Mouse (Mus musculus): ENCODE measurements at regions not wholly inside any gene's neighbourhood (a gene's known extent, or its start where the extent isn't known, plus 50 kb on each side); places are given as distances from the start of the nearest gene placed in this dataset.

GRCm38 (mm10) chr11:113122964-113123363 lies 340.9 kb downstream of the Sox9 start:
- ATAC-seq (ENCODE audit: extremely low read depth, insufficient number of reproducible peaks, low FRiP score, poor library complexity, severe bottlenecking): no peak
- TF ChIP-seq CTCF (IDR thresholded peaks at IDR 0.05; ENCODE audit: low read depth, low read length): no peak
- TF ChIP-seq TAL1 (conservative IDR thresholded peaks at IDR 0.05; ENCODE audit: low read depth, low read length): no peak
- TF ChIP-seq GATA2 (IDR thresholded peaks at IDR 0.05; ENCODE audit: borderline replicate concordance, low read depth, low read length): no peak
- no peak for TF ChIP-seq GATA1 (IDR thresholded peaks at IDR 0.05; ENCODE audit: borderline replicate concordance, low read length)
- Histone ChIP-seq H3K4me1 (ENCODE audit: insufficient read depth, low read depth, low read length) (no peaks in the 10 kb centered on the region), H3K36me3 (replicated peaks) (no peaks in the 10 kb centered on the region), H3K9me3 (replicated peaks) (peaks cover 65% of the 10 kb centered on the region), H3K27me3 (ENCODE audit: insufficient read depth, low read length) (no peaks in the 10 kb centered on the region), H3K4me3 (ENCODE audit: low read depth, low read length) (no peak overlapping the region)
- DNase-seq (ENCODE audit: low spot score): no peak

DNA sequence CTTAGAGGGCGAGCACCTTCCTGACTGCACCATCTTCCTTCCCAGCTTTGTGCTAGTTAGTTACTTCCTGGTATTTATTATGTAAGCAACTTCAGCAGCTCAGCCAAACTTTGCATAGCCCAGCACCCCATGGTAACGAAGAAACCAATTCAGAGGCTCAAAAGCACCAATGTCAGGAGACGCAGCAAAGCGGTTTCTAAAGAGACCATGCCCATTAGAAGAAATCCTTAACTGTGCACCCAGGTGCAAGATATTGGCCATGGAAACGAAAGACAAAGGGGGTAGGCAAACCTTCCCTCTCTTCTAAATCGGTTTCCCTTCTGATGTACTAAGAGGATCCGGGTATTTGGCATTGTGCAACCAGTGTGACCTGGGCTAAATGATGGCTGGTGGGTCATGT lies 343.8 kb downstream of the Sox9 start:
- Histone ChIP-seq H3K4me3 (ENCODE audit: low read depth, low read length) (no peak overlapping the region), H3K27me3 (ENCODE audit: insufficient read depth, low read length) (peaks cover 2% of the 10 kb centered on the region; the same call in 1 of the 2 replicates), H3K36me3 (replicated peaks) (no peaks in the 10 kb centered on the region), H3K9me3 (replicated peaks) (peaks cover 77% of the 10 kb centered on the region), H3K4me1 (ENCODE audit: insufficient read depth, low read depth, low read length) (no peaks in the 10 kb centered on the region)
- DNase-seq (ENCODE audit: low spot score) (no peak), ATAC-seq (ENCODE audit: extremely low read depth, insufficient number of reproducible peaks, low FRiP score, poor library complexity, severe bottlenecking) (no peak)
- TF ChIP-seq POLR2AphosphoS5 (IDR thresholded peaks at IDR 0.05; ENCODE audit: insufficient replicate concordance, low read depth, low read length) (no peak), TAL1 (conservative IDR thresholded peaks at IDR 0.05; ENCODE audit: low read depth, low read length) (no peak), GATA2 (IDR thresholded peaks at IDR 0.05; ENCODE audit: borderline replicate concordance, low read depth, low read length) (no peak), CTCF (IDR thresholded peaks at IDR 0.05; ENCODE audit: low read depth, low read length) (no peak), GATA1 (IDR thresholded peaks at IDR 0.05; ENCODE audit: borderline replicate concordance, low read length) (no peak)

DNA sequence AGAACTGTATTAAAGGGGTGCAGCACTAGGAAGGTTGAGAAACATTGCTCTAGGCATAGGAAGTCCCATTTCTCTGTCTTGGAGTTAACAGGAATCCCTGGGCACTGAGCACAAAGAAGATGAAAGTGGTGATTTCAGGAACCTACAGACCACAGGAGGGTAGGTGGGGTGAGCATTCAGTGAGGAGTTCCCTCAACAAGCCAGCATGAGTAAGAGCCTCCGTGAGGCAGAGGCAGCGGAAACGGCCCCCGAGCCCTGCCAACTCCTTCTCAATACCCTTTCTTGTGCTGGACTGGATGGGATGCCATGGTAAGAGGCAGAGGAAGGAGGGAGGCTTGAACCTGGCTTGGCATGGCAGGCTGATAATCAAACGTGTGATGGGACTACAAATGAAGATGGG lies 347.2 kb downstream of the Sox9 start:
- peaks cover 77% of the 10 kb centered on the region for H3K9me3 ChIP-seq (replicated peaks)
- ATAC-seq (ENCODE audit: extremely low read depth, insufficient number of reproducible peaks, low FRiP score, poor library complexity, severe bottlenecking) (no peak), DNase-seq (ENCODE audit: low spot score) (no peak)
- no peak overlapping the region for H3K4me3 ChIP-seq (ENCODE audit: low read depth, low read length)
- peaks cover 2% of the 10 kb centered on the region; the same call in 1 of the 2 replicates for H3K27me3 ChIP-seq (ENCODE audit: insufficient read depth, low read length)
- H3K36me3 ChIP-seq (replicated peaks): no peaks in the 10 kb centered on the region
- TF ChIP-seq POLR2AphosphoS5 (IDR thresholded peaks at IDR 0.05; ENCODE audit: insufficient replicate concordance, low read depth, low read length) (no peak), GATA1 (IDR thresholded peaks at IDR 0.05; ENCODE audit: borderline replicate concordance, low read length) (no peak), TAL1 (conservative IDR thresholded peaks at IDR 0.05; ENCODE audit: low read depth, low read length) (no peak), CTCF (IDR thresholded peaks at IDR 0.05; ENCODE audit: low read depth, low read length) (no peak), GATA2 (IDR thresholded peaks at IDR 0.05; ENCODE audit: borderline replicate concordance, low read depth, low read length) (no peak)
- H3K4me1 ChIP-seq (ENCODE audit: insufficient read depth, low read depth, low read length): no peaks in the 10 kb centered on the region

DNA sequence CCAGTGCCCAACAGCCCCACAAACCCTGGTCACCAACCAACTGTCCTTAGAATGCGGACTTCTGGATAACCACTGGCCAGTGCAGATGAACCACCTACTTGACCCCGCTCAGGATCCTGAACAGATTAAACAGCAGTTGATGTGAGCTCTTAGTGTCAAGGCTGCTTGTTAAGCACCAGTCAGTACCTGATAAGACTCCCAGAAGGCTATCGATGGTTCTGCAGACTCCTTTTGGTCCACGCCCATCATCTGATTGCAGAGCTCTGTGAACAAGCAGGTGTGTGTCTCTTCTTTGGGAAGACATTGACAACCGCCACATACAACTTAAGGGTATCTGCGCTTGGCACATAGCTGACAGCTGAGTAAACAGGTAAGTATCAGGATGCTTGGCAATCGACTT lies 348.0 kb downstream of the Sox9 start:
- ATAC-seq (ENCODE audit: extremely low read depth, insufficient number of reproducible peaks, low FRiP score, poor library complexity, severe bottlenecking): no peak
- Histone ChIP-seq H3K4me1 (ENCODE audit: insufficient read depth, low read depth, low read length) (no peaks in the 10 kb centered on the region), H3K36me3 (replicated peaks) (no peaks in the 10 kb centered on the region), H3K4me3 (ENCODE audit: low read depth, low read length) (no peak overlapping the region), H3K27me3 (ENCODE audit: insufficient read depth, low read length) (peaks cover 2% of the 10 kb centered on the region; the same call in 1 of the 2 replicates), H3K9me3 (replicated peaks) (peaks cover 82% of the 10 kb centered on the region)
- DNase-seq (ENCODE audit: low spot score): no peak
- no peak for TF ChIP-seq POLR2AphosphoS5 (IDR thresholded peaks at IDR 0.05; ENCODE audit: insufficient replicate concordance, low read depth, low read length)
- TF ChIP-seq TAL1 (conservative IDR thresholded peaks at IDR 0.05; ENCODE audit: low read depth, low read length): no peak
- no peak for TF ChIP-seq GATA2 (IDR thresholded peaks at IDR 0.05; ENCODE audit: borderline replicate concordance, low read depth, low read length)
- no peak for TF ChIP-seq GATA1 (IDR thresholded peaks at IDR 0.05; ENCODE audit: borderline replicate concordance, low read length)
- TF ChIP-seq CTCF (IDR thresholded peaks at IDR 0.05; ENCODE audit: low read depth, low read length): no peak

DNA sequence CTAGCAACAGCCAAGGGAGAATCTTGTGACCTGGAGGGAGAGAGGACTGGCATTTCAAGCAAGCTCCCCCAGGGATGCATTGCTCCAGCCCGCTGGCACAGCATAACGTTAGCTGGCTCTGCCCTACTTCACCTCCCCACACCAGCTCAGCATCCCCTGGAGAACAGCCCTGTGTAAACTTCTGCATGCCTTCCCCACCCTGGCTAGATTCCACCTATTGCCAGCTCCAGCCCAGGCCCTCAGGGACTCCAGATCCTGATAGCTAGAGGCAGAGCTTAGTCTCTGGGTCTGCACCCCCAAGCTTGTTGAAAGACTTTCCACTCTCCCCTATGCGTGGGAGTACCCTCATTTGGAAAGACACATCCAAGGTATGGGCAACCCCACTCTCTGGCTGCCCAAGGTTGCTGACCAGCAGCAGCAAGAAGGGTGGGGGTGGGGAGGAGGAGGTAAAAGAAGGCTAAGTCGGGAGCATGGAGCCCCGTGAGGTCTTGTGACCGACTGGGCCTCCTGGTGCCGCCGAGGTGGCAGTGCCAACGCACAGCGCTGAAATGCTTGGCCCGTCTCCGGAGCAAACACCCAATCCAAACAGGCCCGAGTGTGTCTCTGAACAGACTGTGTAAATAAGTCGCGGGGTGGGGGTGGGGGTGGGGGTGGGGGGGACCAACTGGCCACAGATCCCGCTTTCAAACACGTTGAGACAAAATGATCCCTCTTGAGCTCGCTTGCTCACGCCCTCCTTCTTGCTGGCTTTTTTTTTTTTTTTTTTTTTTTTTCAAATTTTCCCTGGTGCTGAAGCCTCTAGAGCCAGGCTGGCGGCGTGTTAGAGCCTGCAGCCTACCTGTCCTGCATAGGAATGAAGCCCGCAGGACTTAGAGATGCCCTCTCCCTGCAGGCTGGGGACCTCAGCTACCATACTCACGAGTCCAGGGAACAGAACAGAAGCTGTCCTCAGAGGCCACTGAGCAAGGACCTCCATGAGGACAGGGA lies 350.3 kb downstream of the Sox9 start:
- no peaks in the 10 kb centered on the region for H3K4me1 ChIP-seq (ENCODE audit: insufficient read depth, low read depth, low read length)
- TF ChIP-seq TAL1 (conservative IDR thresholded peaks at IDR 0.05; ENCODE audit: low read depth, low read length) (no peak), GATA1 (IDR thresholded peaks at IDR 0.05; ENCODE audit: borderline replicate concordance, low read length) (no peak), CTCF (IDR thresholded peaks at IDR 0.05; ENCODE audit: low read depth, low read length) (no peak), POLR2AphosphoS5 (IDR thresholded peaks at IDR 0.05; ENCODE audit: insufficient replicate concordance, low read depth, low read length) (no peak), GATA2 (IDR thresholded peaks at IDR 0.05; ENCODE audit: borderline replicate concordance, low read depth, low read length) (no peak)
- ATAC-seq (ENCODE audit: extremely low read depth, insufficient number of reproducible peaks, low FRiP score, poor library complexity, severe bottlenecking) (no peak), DNase-seq (ENCODE audit: low spot score) (no peak)
- no peaks in the 10 kb centered on the region for H3K36me3 ChIP-seq (replicated peaks)
- peaks cover 83% of the 10 kb centered on the region for H3K9me3 ChIP-seq (replicated peaks)
- peaks cover 2% of the 10 kb centered on the region; the same call in 1 of the 2 replicates for H3K27me3 ChIP-seq (ENCODE audit: insufficient read depth, low read length)
- no peak overlapping the region for H3K4me3 ChIP-seq (ENCODE audit: low read depth, low read length)

DNA sequence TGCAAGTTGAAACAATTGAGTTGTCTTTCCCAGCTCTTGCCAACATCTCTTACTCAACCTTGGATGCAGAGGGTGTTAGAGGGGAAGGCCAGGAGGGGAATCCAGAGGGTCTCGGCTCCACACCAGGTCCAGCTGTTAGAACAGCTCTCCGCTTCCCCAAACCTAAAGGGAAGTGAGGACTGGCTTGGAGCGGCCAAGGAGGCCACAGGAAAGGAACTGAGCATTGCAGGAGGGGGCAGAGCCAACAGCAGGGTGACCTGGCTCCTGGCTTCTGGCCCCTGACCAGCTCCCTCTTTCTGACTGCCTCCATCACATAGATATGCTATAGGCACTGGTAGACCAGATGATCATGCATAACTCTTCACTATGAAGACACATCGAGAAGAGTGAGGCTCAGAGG lies 351.4 kb downstream of the Sox9 start:
- peaks cover 2% of the 10 kb centered on the region; the same call in 1 of the 2 replicates for H3K27me3 ChIP-seq (ENCODE audit: insufficient read depth, low read length)
- no peak overlapping the region for H3K4me3 ChIP-seq (ENCODE audit: low read depth, low read length)
- H3K9me3 ChIP-seq (replicated peaks): peaks cover 78% of the 10 kb centered on the region
- TF ChIP-seq GATA1 (IDR thresholded peaks at IDR 0.05; ENCODE audit: borderline replicate concordance, low read length) (no peak), CTCF (IDR thresholded peaks at IDR 0.05; ENCODE audit: low read depth, low read length) (no peak), POLR2AphosphoS5 (IDR thresholded peaks at IDR 0.05; ENCODE audit: insufficient replicate concordance, low read depth, low read length) (no peak), TAL1 (conservative IDR thresholded peaks at IDR 0.05; ENCODE audit: low read depth, low read length) (no peak), GATA2 (IDR thresholded peaks at IDR 0.05; ENCODE audit: borderline replicate concordance, low read depth, low read length) (no peak)
- H3K36me3 ChIP-seq (replicated peaks): no peaks in the 10 kb centered on the region
- ATAC-seq (ENCODE audit: extremely low read depth, insufficient number of reproducible peaks, low FRiP score, poor library complexity, severe bottlenecking) (no peak), DNase-seq (ENCODE audit: low spot score) (no peak)
- H3K4me1 ChIP-seq (ENCODE audit: insufficient read depth, low read depth, low read length): no peaks in the 10 kb centered on the region

Data from G1E (cell line).